18 mouse cellular contexts compared by ENCODE assay signal in the genomic region with DNA sequence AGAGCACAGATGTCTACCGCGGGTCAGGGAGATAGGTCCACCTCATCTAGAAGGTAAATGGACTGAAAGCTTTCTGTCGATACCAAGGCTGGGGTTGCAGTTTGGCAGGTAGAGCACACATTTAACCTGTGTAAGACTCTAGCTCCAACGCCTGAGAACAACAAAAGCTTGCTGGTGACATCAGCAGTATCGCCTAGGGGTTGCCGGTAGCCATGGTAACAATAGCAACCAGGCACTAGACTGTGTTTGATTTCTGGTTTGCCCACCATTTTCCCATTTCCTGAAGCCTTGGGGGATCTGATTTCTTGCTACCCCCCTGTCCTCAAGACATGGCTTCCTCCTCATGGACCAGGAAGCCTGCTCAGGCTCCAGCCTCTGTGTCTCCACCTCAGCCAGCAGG. TPM values are rescaled to one million over a fixed set of nuclear protein-coding genes. Genes with fewer than 3 reads are reported as not detected.
A peak's percentile ranks its signal among the peaks of the same experiment; 100 is the strongest.
DNase-seq lines count a peak whose midpoint lies in the region; ATAC-seq lines count a peak whose summit lies in the region.
"Had no signal": no experiment of that assay in that cellular context is flagged by ENCODE, and none has a peak within 500 bp of the region (broad histone marks: within the 10 kb centered on the region; RNA-seq: fewer than 3 reads in every experiment).

No protein-coding gene starts in this region.

- H3K9me3 ChIP-seq in hindbrain, embryonic 12.5 days (replicated peaks), result no peaks in the 10 kb centered on the region
- no peaks in the 10 kb centered on the region for H3K9me3 ChIP-seq in hindbrain, embryonic 11.5 days (ENCODE audit: control insufficient read depth, low read length)
- H3K9me3 ChIP-seq in forebrain, embryonic 14.5 days (replicated peaks; ENCODE audit: control insufficient read depth, low read length), result no peaks in the 10 kb centered on the region
- H3K9me3 ChIP-seq in limb, embryonic 10.5 days (replicated peaks), result no peaks in the 10 kb centered on the region
- H3K9me3 ChIP-seq: embryonic facial prominence, embryonic 15.5 days; heart, embryonic 13.5 days; limb, embryonic 12.5 days had no signal

- WGBS in hindbrain, embryonic 12.5 days, result 86% methylated on average over 6 of the region's 6 CpGs
- WGBS in hindbrain, embryonic 11.5 days, result 79% methylated on average over 6 of the region's 6 CpGs
- WGBS in forebrain, embryonic 14.5 days, result 69% methylated on average over 6 of the region's 6 CpGs
- 92% methylated on average over 6 of the region's 6 CpGs for WGBS in limb, embryonic 10.5 days

- no peak for ATAC-seq in hindbrain, embryonic 12.5 days (ENCODE audit: low FRiP score)
- ATAC-seq in hindbrain, embryonic 11.5 days (ENCODE audit: low FRiP score), result no peak
- no peak for ATAC-seq in forebrain, embryonic 14.5 days

- H3K4me3 ChIP-seq in hindbrain, embryonic 12.5 days, result no peak overlapping the region
- H3K4me3 ChIP-seq in hindbrain, embryonic 11.5 days (ENCODE audit: low read depth, low read length), result no peak overlapping the region
- H3K4me3 ChIP-seq in forebrain, embryonic 14.5 days (ENCODE audit: low read depth, low read length), result no peak overlapping the region
- H3K4me3 ChIP-seq in limb, embryonic 10.5 days, result no peak overlapping the region
- H3K4me3 ChIP-seq: embryonic facial prominence, embryonic 15.5 days; heart, embryonic 13.5 days; limb, embryonic 12.5 days had no signal

- H3K9ac ChIP-seq in hindbrain, embryonic 12.5 days, result peak overlapping the region; percentile 14; the same call in 1 of the 2 replicates
- no peak overlapping the region for H3K9ac ChIP-seq in hindbrain, embryonic 11.5 days (ENCODE audit: low read depth, low read length)
- no peak overlapping the region for H3K9ac ChIP-seq in forebrain, embryonic 14.5 days (ENCODE audit: low read length)
- H3K9ac ChIP-seq: embryonic facial prominence, embryonic 15.5 days; heart, embryonic 13.5 days; limb, embryonic 12.5 days had no signal

- H3K4me2 ChIP-seq in hindbrain, embryonic 12.5 days (replicated peaks), result no peak overlapping the region
- no peak overlapping the region for H3K4me2 ChIP-seq in hindbrain, embryonic 11.5 days (replicated peaks; ENCODE audit: low read depth, low read length)
- H3K4me2 ChIP-seq in forebrain, embryonic 14.5 days (ENCODE audit: low read length), result no peak overlapping the region
- H3K4me2 ChIP-seq: embryonic facial prominence, embryonic 15.5 days; heart, embryonic 13.5 days; limb, embryonic 12.5 days had no signal

- peaks cover 84% of the 10 kb centered on the region for H3K36me3 ChIP-seq in hindbrain, embryonic 12.5 days
- H3K36me3 ChIP-seq in hindbrain, embryonic 11.5 days (ENCODE audit: control insufficient read depth, insufficient read depth, low read length), result no peaks in the 10 kb centered on the region
- H3K36me3 ChIP-seq in forebrain, embryonic 14.5 days (ENCODE audit: control insufficient read depth, insufficient read depth, low read length), result peaks cover 87% of the 10 kb centered on the region
- peaks cover 90% of the 10 kb centered on the region for H3K36me3 ChIP-seq in limb, embryonic 10.5 days

- no peak overlapping the region for H3K27ac ChIP-seq in hindbrain, embryonic 12.5 days
- no peak overlapping the region for H3K27ac ChIP-seq in hindbrain, embryonic 11.5 days (ENCODE audit: low read depth, low read length)
- peak overlapping the region; percentile 55; the same call in 1 of the 2 replicates for H3K27ac ChIP-seq in forebrain, embryonic 14.5 days (ENCODE audit: low read depth, low read length)
- 0 out of 2 replicates have a peak overlapping the region, but pooled peaks have one; percentile 0 for H3K27ac ChIP-seq in limb, embryonic 10.5 days
- H3K27ac ChIP-seq: embryonic facial prominence, embryonic 15.5 days; heart, embryonic 13.5 days; limb, embryonic 12.5 days had no signal

- no peak for DNase-seq in hindbrain, embryonic 11.5 days (ENCODE audit: low spot score)
- peak; percentile 14 for DNase-seq in 3T3-L1 (ENCODE audit: low read depth, low spot score)
- peak; percentile 47 for DNase-seq in forebrain, embryonic 14.5 days (ENCODE audit: low spot score)
- no peak for DNase-seq in limb, embryonic 10.5 days (ENCODE audit: low spot score)
- no peak for DNase-seq in gastrocnemius, adult 18-20 months (ENCODE audit: low spot score)
- no peak for DNase-seq in Muller cell, postnatal 12 days (ENCODE audit: inconsistent ontology term)
- DNase-seq in frontal cortex, postnatal 10 days (ENCODE audit: low spot score in 2 of 2), result no peak
- DNase-seq: cerebellum, adult 2 months; kidney, adult 2 months; kidney, postnatal 36 days; lung, postnatal 4 days; right cerebral cortex, postnatal 14 days; thymus, adult 2 months had no signal

- H3K27me3 ChIP-seq in hindbrain, embryonic 12.5 days, result no peaks in the 10 kb centered on the region
- H3K27me3 ChIP-seq in hindbrain, embryonic 11.5 days (ENCODE audit: control insufficient read depth, insufficient read depth, low read length), result no peaks in the 10 kb centered on the region
- H3K27me3 ChIP-seq in forebrain, embryonic 14.5 days (replicated peaks; ENCODE audit: control insufficient read depth, insufficient read depth, low read length), result no peaks in the 10 kb centered on the region
- H3K27me3 ChIP-seq in limb, embryonic 10.5 days (ENCODE audit: low read depth, poor library complexity, severe bottlenecking), result no peaks in the 10 kb centered on the region
- H3K27me3 ChIP-seq: embryonic facial prominence, embryonic 15.5 days; heart, embryonic 13.5 days; limb, embryonic 12.5 days; Patski had no signal

- H3K4me1 ChIP-seq in hindbrain, embryonic 12.5 days, result peaks cover 15% of the 10 kb centered on the region; the same call in 1 of the 2 replicates
- H3K4me1 ChIP-seq in hindbrain, embryonic 11.5 days (replicated peaks; ENCODE audit: control insufficient read depth, insufficient read depth, low read length), result peaks cover 2% of the 10 kb centered on the region; the same call in 1 of the 2 replicates
- H3K4me1 ChIP-seq in forebrain, embryonic 14.5 days (ENCODE audit: control insufficient read depth, insufficient read depth, low read length), result no peaks in the 10 kb centered on the region
- peaks cover 15% of the 10 kb centered on the region for H3K4me1 ChIP-seq in limb, embryonic 10.5 days
- H3K4me1 ChIP-seq: embryonic facial prominence, embryonic 15.5 days; heart, embryonic 13.5 days had no signal

RNA-seq across cellular contexts. Expression of a gene that starts 44.1 kb away (rescaled TPM):
- 2.0 and 2.2 TPM in 2 replicates for polyA plus RNA-seq in hindbrain, embryonic 12.5 days (2016; fragmentation: Nextera tagmentation; extraction: Ambion mirVana)
- polyA plus RNA-seq in hindbrain, embryonic 11.5 days (2014; fragmentation: Nextera tagmentation; extraction: Ambion mirVana), result 1.8 TPM in 2 replicates
- 0.45 and 0.58 TPM in 2 replicates for polyA plus RNA-seq in forebrain, embryonic 14.5 days (2014; fragmentation: Nextera tagmentation; extraction: Ambion mirVana)
- polyA plus RNA-seq in limb, embryonic 10.5 days (2016; fragmentation: Nextera tagmentation; extraction: Ambion mirVana), result 6.0 and 10.0 TPM in 2 replicates
- total RNA-seq in gastrocnemius, adult 18-20 months (2021), result under 1 TPM; 0.53 to 0.93 TPM

Comparison
In these comparisons a context has a peak if more than half of its experiments do, and no peak if none do; other contexts are left out.
1. H3K27ac ChIP-seq: peak in forebrain, embryonic 14.5 days (single experiment) and limb, embryonic 10.5 days (single experiment); none in hindbrain, embryonic 12.5 days (single experiment) and hindbrain, embryonic 11.5 days (single experiment).
2. DNase-seq: peak in 3T3-L1 (single experiment) and forebrain, embryonic 14.5 days (single experiment); none in hindbrain, embryonic 11.5 days (single experiment), limb, embryonic 10.5 days (single experiment), gastrocnemius, adult 18-20 months (single experiment), Muller cell, postnatal 12 days (single experiment) and frontal cortex, postnatal 10 days (0 of 2).